Mouse (Mus musculus): Measurements from ENCODE around the gene Rab24.

The Rab24 gene

GRCm38 (mm10) chr13:55321434-55322129 is at the start of gene Rab24:
Rab24 (minus strand) TSS chr13:55321946.
- in situ Hi-C loops (cut with MboI; ENCODE audit: low sequenced_read_pairs): no loop called here

- in situ Hi-C loops (cut with MboI; ENCODE audit: low sequenced_read_pairs): no loop called here
These were observed 49.4 kb upstream of the Rab24 start for GRCm38 (mm10) chr13:55371007-55371681.

GRCm38 (mm10) chr13:55370234-55370633 is 48.5 kb upstream of the Rab24 start:
- in situ Hi-C loops (cut with MboI; ENCODE audit: low sequenced_read_pairs): no loop called here

- in situ Hi-C loops (cut with MboI; ENCODE audit: low sequenced_read_pairs): no loop called here
These were observed 47.9 kb upstream of the Rab24 start, which contains the start of gene Rgs14 for GRCm38 (mm10) chr13:55369531-55370114. Rgs14 (plus strand) TSS chr13:55369732.

GRCm38 (mm10) chr13:55368401-55368800 is 46.7 kb upstream of the Rab24 start:
- in situ Hi-C loops (cut with MboI; ENCODE audit: low sequenced_read_pairs): no loop called here

- in situ Hi-C loops (cut with MboI; ENCODE audit: low sequenced_read_pairs): no loop called here
These were observed 40.8 kb upstream of the Rab24 start, which contains the start of gene Lman2 for GRCm38 (mm10) chr13:55362453-55363060. Lman2 (minus strand) TSS chr13:55362783.

- in situ Hi-C loops (cut with MboI; ENCODE audit: low sequenced_read_pairs): no loop called here
These were observed 40.3 kb upstream of the Rab24 start for GRCm38 (mm10) chr13:55361974-55362452.

- in situ Hi-C loops (cut with MboI; ENCODE audit: low sequenced_read_pairs): no loop called here
These were observed 39.4 kb upstream of the Rab24 start for GRCm38 (mm10) chr13:55361145-55361544.

- in situ Hi-C loops (cut with MboI; ENCODE audit: low sequenced_read_pairs): no loop called here
These were observed 25.0 kb upstream of the Rab24 start for GRCm38 (mm10) chr13:55346745-55347144.

GRCm38 (mm10) chr13:55344286-55344685 is 22.5 kb upstream of the Rab24 start:
- in situ Hi-C loops (cut with MboI; ENCODE audit: low sequenced_read_pairs): no loop called here

- in situ Hi-C loops (cut with MboI; ENCODE audit: low sequenced_read_pairs): no loop called here
These were observed 20.7 kb upstream of the Rab24 start for GRCm38 (mm10) chr13:55342469-55342868.

GRCm38 (mm10) chr13:55339259-55339658 is 17.5 kb upstream of the Rab24 start:
- in situ Hi-C loops (cut with MboI; ENCODE audit: low sequenced_read_pairs): no loop called here

- in situ Hi-C loops (cut with MboI; ENCODE audit: low sequenced_read_pairs): no loop called here
These were observed 16.6 kb upstream of the Rab24 start for GRCm38 (mm10) chr13:55338131-55339054.

GRCm38 (mm10) chr13:55337341-55337975 is 15.7 kb upstream of the Rab24 start:
- in situ Hi-C loops (cut with MboI; ENCODE audit: low sequenced_read_pairs): no loop called here

- in situ Hi-C loops (cut with MboI; ENCODE audit: low sequenced_read_pairs): no loop called here
These were observed 14.0 kb upstream of the Rab24 start for GRCm38 (mm10) chr13:55335701-55336100.

GRCm38 (mm10) chr13:55332331-55332730 is 10.6 kb upstream of the Rab24 start:
- in situ Hi-C loops (cut with MboI; ENCODE audit: low sequenced_read_pairs): no loop called here

GRCm38 (mm10) chr13:55330567-55331400 is 9.0 kb upstream of the Rab24 start:
- in situ Hi-C loops (cut with MboI; ENCODE audit: low sequenced_read_pairs): no loop called here

GRCm38 (mm10) chr13:55329683-55330566 is 8.2 kb upstream of the Rab24 start, which contains the start of gene Mxd3:
Mxd3 (minus strand) TSS chr13:55329823.
- in situ Hi-C loops (cut with MboI; ENCODE audit: low sequenced_read_pairs): no loop called here

All from CH12F3 (cell line).